Mouse (Mus musculus): ENCODE measurements around the gene Tecr. TPM values are rescaled to one million over a fixed set of nuclear protein-coding genes. Genes with fewer than 3 reads are reported as not detected.

Gene Tecr
- polyA plus RNA-seq, 1 experiment from 2014 or later = 629 TPM

DNA sequence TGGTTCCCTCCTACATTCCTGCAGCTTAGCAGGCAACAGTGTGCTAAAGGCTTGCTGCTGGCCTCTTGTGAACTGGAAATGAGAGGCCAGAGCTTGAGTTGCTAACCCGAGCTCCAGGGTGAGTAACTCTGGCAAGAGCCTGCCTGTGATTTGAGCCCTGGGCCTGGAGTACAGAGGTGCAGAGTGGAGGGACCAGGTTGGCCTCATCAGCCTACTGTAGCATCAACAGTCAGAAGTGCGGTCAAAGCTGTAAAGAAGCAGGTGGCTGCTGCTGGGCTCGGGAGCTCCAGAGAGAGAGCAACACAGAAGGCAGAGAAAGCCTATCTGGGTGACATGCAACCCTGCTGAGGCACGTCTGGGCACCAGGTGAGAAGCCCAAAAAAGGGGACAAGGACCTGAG lies 38.6 kb downstream of the Tecr start:
- no peaks in the 10 kb centered on the region for H3K9me3 ChIP-seq (ENCODE audit: control insufficient read depth, low read depth, low read length)
- H3K27me3 ChIP-seq (ENCODE audit: control insufficient read depth, insufficient read depth, low read length) = no peaks in the 10 kb centered on the region
- no peak overlapping the region for H3K27ac ChIP-seq (ENCODE audit: low read length)
- no peak overlapping the region for H3K9ac ChIP-seq (replicated peaks; ENCODE audit: low read depth, low read length)
- no peak overlapping the region for H3K4me3 ChIP-seq (ENCODE audit: low read depth, low read length)
- no peak overlapping the region for H3K4me2 ChIP-seq (replicated peaks; ENCODE audit: low read depth, low read length)
- peaks cover 7% of the 10 kb centered on the region for H3K4me1 ChIP-seq (ENCODE audit: control insufficient read depth, insufficient read depth, low read length)
- H3K36me3 ChIP-seq (ENCODE audit: control insufficient read depth, insufficient read depth, low read length) = peaks cover 29% of the 10 kb centered on the region
- no peak for ATAC-seq (ENCODE audit: insufficient number of reproducible peaks, insufficient read depth, low FRiP score, low read depth)
- 72% methylated on average over 4 of the region's 4 CpGs for WGBS

- Histone ChIP-seq H3K9me3 (ENCODE audit: control insufficient read depth, low read depth, low read length) (no peaks in the 10 kb centered on the region), H3K4me2 (replicated peaks; ENCODE audit: low read depth, low read length) (no peak overlapping the region), H3K4me3 (ENCODE audit: low read depth, low read length) (no peak overlapping the region), H3K27ac (ENCODE audit: low read length) (no peak overlapping the region), H3K4me1 (ENCODE audit: control insufficient read depth, insufficient read depth, low read length) (peaks cover 7% of the 10 kb centered on the region), H3K9ac (replicated peaks; ENCODE audit: low read depth, low read length) (no peak overlapping the region), H3K36me3 (ENCODE audit: control insufficient read depth, insufficient read depth, low read length) (peaks cover 29% of the 10 kb centered on the region), H3K27me3 (ENCODE audit: control insufficient read depth, insufficient read depth, low read length) (no peaks in the 10 kb centered on the region)
- ATAC-seq (ENCODE audit: insufficient number of reproducible peaks, insufficient read depth, low FRiP score, low read depth) = no peak
- 76% methylated on average over 5 of the region's 5 CpGs for WGBS
These were observed 39.0 kb downstream of the Tecr start for GRCm38 (mm10) chr8:83568755-83569154.

DNA sequence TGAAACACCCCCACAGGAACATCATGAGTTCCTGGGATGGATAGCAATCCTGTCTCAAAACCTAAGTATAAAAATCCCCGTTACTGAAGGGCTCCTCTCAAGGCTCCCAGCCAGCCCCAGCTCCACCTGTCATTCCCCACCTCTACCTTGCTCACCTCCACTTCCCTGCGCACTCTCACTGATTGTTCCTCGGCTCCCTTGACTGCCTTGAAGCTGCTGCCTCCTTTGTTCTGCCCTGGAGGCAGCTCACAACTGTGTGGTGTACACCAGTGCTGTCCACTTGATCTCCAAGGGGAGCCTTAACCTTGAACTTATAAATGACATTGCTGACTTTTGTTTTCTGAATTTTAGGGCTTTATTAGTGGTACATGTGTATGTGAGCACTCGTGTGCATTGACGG lies 39.6 kb downstream of the Tecr start:
- no peak for ATAC-seq (ENCODE audit: insufficient number of reproducible peaks, insufficient read depth, low FRiP score, low read depth)
- WGBS = 65% methylated on average over 5 of the region's 5 CpGs

GRCm38 (mm10) chr8:83567668-83568067 lies 40.1 kb downstream of the Tecr start:
- no peaks in the 10 kb centered on the region for H3K9me3 ChIP-seq (ENCODE audit: control insufficient read depth, low read depth, low read length)
- no peak for ATAC-seq (ENCODE audit: insufficient number of reproducible peaks, insufficient read depth, low FRiP score, low read depth)
- H3K9ac ChIP-seq (replicated peaks; ENCODE audit: low read depth, low read length) = peak overlapping the region; percentile 71
- peak overlapping the region; percentile 83 for H3K4me2 ChIP-seq (replicated peaks; ENCODE audit: low read depth, low read length)
- H3K4me3 ChIP-seq (ENCODE audit: low read depth, low read length) = peak overlapping the region; percentile 78; the same call in 1 of the 2 replicates
- H3K4me1 ChIP-seq (ENCODE audit: control insufficient read depth, insufficient read depth, low read length) = peaks cover 7% of the 10 kb centered on the region
- no peaks in the 10 kb centered on the region for H3K27me3 ChIP-seq (ENCODE audit: control insufficient read depth, insufficient read depth, low read length)
- peaks cover 24% of the 10 kb centered on the region for H3K36me3 ChIP-seq (ENCODE audit: control insufficient read depth, insufficient read depth, low read length)
- no peak overlapping the region for H3K27ac ChIP-seq (ENCODE audit: low read length)
- WGBS = 62% methylated on average over 3 of the region's 3 CpGs

More for the DNA sequence above, 39.6 kb downstream of the Tecr start:
- H3K9me3 ChIP-seq (ENCODE audit: control insufficient read depth, low read depth, low read length) = no peaks in the 10 kb centered on the region
- peaks cover 27% of the 10 kb centered on the region for H3K36me3 ChIP-seq (ENCODE audit: control insufficient read depth, insufficient read depth, low read length)
- H3K27me3 ChIP-seq (ENCODE audit: control insufficient read depth, insufficient read depth, low read length) = no peaks in the 10 kb centered on the region
- H3K4me1 ChIP-seq (ENCODE audit: control insufficient read depth, insufficient read depth, low read length) = peaks cover 7% of the 10 kb centered on the region
- H3K4me3 ChIP-seq (ENCODE audit: low read depth, low read length) = no peak overlapping the region
- H3K27ac ChIP-seq (ENCODE audit: low read length) = no peak overlapping the region
- no peak overlapping the region for H3K9ac ChIP-seq (replicated peaks; ENCODE audit: low read depth, low read length)
- H3K4me2 ChIP-seq (replicated peaks; ENCODE audit: low read depth, low read length) = peak overlapping the region; percentile 83

DNA sequence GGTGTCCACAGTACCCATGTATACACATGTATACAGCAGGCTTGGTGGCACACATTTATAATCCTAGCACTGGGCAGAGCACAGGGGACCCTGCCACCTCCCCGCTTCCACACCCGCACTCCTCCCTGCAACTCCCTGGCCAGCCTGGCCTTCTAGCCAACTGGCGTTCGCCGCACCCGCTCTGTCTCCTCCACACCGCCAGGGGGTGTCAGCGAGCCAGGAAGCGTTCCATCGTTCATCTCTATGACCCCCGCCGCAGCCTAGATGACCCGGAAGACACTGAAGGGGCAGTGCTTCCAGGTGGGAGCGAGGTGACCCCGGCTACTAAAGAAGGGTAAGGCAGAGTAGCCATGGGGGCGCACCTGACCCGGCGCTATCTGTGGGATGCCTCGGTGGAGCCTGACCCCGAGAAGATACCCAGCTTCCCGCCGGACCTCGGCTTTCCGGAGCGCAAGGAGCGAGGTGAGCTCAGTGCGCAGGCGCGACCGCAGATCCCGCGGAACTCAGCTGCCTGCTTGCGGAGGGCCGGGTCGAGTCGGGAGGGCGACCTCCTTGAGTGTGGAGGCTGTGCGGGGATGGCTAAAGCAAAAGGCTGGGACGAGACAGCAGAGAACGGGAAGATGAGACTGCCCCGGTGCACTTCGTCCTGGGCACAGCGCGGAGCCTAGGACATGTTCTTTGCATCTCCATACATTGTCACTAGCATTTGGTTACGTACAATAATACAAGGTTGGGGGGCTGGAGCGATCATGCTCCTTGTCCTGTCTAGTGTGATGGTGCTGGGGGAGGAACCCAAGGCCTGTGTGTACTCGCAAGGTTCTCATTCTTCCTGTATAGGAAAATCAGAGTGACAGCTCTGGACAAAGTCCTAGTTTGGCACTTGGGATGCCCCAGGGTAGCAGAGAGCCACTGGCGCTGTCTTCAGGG lies 41.0 kb downstream of the Tecr start, which contains the start of gene Ndufb7:
Ndufb7 (plus strand) TSS at position 203 of the 927 bp plus-strand sequence.
- peak within 1 kb of the TSS; percentile 78 for H3K4me3 ChIP-seq (ENCODE audit: low read depth, low read length)
- peaks cover 7% of the 10 kb centered on the region for H3K4me1 ChIP-seq (ENCODE audit: control insufficient read depth, insufficient read depth, low read length)
- peak within 1 kb of the TSS; percentile 71 for H3K9ac ChIP-seq (replicated peaks; ENCODE audit: low read depth, low read length)
- ATAC-seq (ENCODE audit: insufficient number of reproducible peaks, insufficient read depth, low FRiP score, low read depth) = peak; percentile 86
- no peaks in the 10 kb centered on the region for H3K27me3 ChIP-seq (ENCODE audit: control insufficient read depth, insufficient read depth, low read length)
- 1% methylated on average over 48 of the region's 48 CpGs for WGBS
- H3K9me3 ChIP-seq (ENCODE audit: control insufficient read depth, low read depth, low read length) = no peaks in the 10 kb centered on the region
- no peak within 1 kb of the TSS for H3K27ac ChIP-seq (ENCODE audit: low read length)
- H3K4me2 ChIP-seq (replicated peaks; ENCODE audit: low read depth, low read length) = peak within 1 kb of the TSS; percentile 83
- peaks cover 15% of the 10 kb centered on the region for H3K36me3 ChIP-seq (ENCODE audit: control insufficient read depth, insufficient read depth, low read length)

GRCm38 (mm10) chr8:83565731-83566375 lies 41.9 kb downstream of the Tecr start:
- Histone ChIP-seq H3K9me3 (ENCODE audit: control insufficient read depth, low read depth, low read length) (no peaks in the 10 kb centered on the region), H3K27me3 (ENCODE audit: control insufficient read depth, insufficient read depth, low read length) (no peaks in the 10 kb centered on the region), H3K36me3 (ENCODE audit: control insufficient read depth, insufficient read depth, low read length) (peaks cover 8% of the 10 kb centered on the region), H3K4me3 (ENCODE audit: low read depth, low read length) (peak overlapping the region; percentile 78; the same call in 1 of the 2 replicates), H3K27ac (ENCODE audit: low read length) (no peak overlapping the region), H3K4me2 (replicated peaks; ENCODE audit: low read depth, low read length) (peak overlapping the region; percentile 38; the same call in 1 of the 2 replicates), H3K9ac (replicated peaks; ENCODE audit: low read depth, low read length) (no peak overlapping the region), H3K4me1 (ENCODE audit: control insufficient read depth, insufficient read depth, low read length) (peaks cover 7% of the 10 kb centered on the region)
- WGBS = 73% methylated on average over 9 of the region's 9 CpGs
- no peak for ATAC-seq (ENCODE audit: insufficient number of reproducible peaks, insufficient read depth, low FRiP score, low read depth)

DNA sequence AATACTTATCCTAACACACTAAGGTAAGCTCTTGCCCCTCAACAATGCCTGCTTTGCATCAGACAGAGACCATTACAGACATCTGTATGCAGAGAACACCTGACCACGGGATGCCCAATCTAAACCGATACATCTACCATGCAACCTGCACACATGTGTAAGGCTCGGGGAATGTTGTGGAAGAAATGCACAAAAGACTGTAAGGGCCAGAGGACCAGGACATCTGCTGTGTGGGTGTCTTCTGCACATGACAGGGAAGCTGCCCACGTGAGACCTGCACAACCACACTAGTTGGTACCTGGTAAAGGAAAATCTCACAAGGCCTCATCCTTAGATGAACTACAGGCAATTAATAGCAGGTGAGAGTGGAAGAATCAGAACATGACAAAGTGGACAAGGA lies 44.5 kb downstream of the Tecr start:
- Histone ChIP-seq H3K27ac (ENCODE audit: low read length) (no peak overlapping the region), H3K9me3 (ENCODE audit: control insufficient read depth, low read depth, low read length) (no peaks in the 10 kb centered on the region), H3K4me2 (replicated peaks; ENCODE audit: low read depth, low read length) (no peak overlapping the region), H3K27me3 (ENCODE audit: control insufficient read depth, insufficient read depth, low read length) (no peaks in the 10 kb centered on the region), H3K4me1 (ENCODE audit: control insufficient read depth, insufficient read depth, low read length) (peaks cover 7% of the 10 kb centered on the region), H3K4me3 (ENCODE audit: low read depth, low read length) (no peak overlapping the region), H3K9ac (replicated peaks; ENCODE audit: low read depth, low read length) (no peak overlapping the region), H3K36me3 (ENCODE audit: control insufficient read depth, insufficient read depth, low read length) (no peaks in the 10 kb centered on the region)
- no peak for ATAC-seq (ENCODE audit: insufficient number of reproducible peaks, insufficient read depth, low FRiP score, low read depth)
- WGBS = 65% methylated on average over 4 of the region's 4 CpGs

- Histone ChIP-seq H3K9ac (replicated peaks; ENCODE audit: low read depth, low read length) (no peak overlapping the region), H3K4me2 (replicated peaks; ENCODE audit: low read depth, low read length) (no peak overlapping the region), H3K4me3 (ENCODE audit: low read depth, low read length) (no peak overlapping the region), H3K27ac (ENCODE audit: low read length) (no peak overlapping the region), H3K4me1 (ENCODE audit: control insufficient read depth, insufficient read depth, low read length) (peaks cover 4% of the 10 kb centered on the region), H3K36me3 (ENCODE audit: control insufficient read depth, insufficient read depth, low read length) (no peaks in the 10 kb centered on the region), H3K9me3 (ENCODE audit: control insufficient read depth, low read depth, low read length) (no peaks in the 10 kb centered on the region), H3K27me3 (ENCODE audit: control insufficient read depth, insufficient read depth, low read length) (no peaks in the 10 kb centered on the region)
- no peak for ATAC-seq (ENCODE audit: insufficient number of reproducible peaks, insufficient read depth, low FRiP score, low read depth)
- 77% methylated on average over 3 of the region's 3 CpGs for WGBS
These were observed 45.1 kb downstream of the Tecr start for GRCm38 (mm10) chr8:83562669-83563068.

Measured in stomach, embryonic 14.5 days (tissue).